Mouse (Mus musculus) liver, embryonic 15.5 days (tissue): Measurements from ENCODE around the gene Tsc22d3. TPM values are rescaled to one million over a fixed set of nuclear protein-coding genes. Genes with fewer than 3 reads are reported as not detected.

Source experiments
- ATAC-seq: fragments of 200-750 bp; cut with Nextera tagmentation; 2 replicates; pipeline ENCODE4 v1.8.0; 2017; ENCODE audit warnings: moderate number of reproducible peaks, mild to moderate bottlenecking, moderate library complexity; ENCODE audit not compliant: insufficient read depth
- H3K27ac ChIP-seq: fragments of 300-500 bp; sonication (generic); replicated peaks from 2 replicates; pipeline ENCODE4 v1.5.1; 2015; ENCODE audit warnings: mild to moderate bottlenecking, inconsistent platforms
- H3K27me3 ChIP-seq: fragments of 300-500 bp; sonication (generic); 2 replicates; pipeline ENCODE4 v1.6.1; 2015; ENCODE audit warnings: mild to moderate bottlenecking, inconsistent platforms
- H3K36me3 ChIP-seq: fragments of 300-500 bp; sonication (generic); replicated peaks from 2 replicates; pipeline ENCODE4 v1.6.1; 2015; ENCODE audit warnings: moderate library complexity, mild to moderate bottlenecking, inconsistent platforms
- H3K4me1 ChIP-seq: fragments of 300-500 bp; sonication (generic); replicated peaks from 2 replicates; pipeline ENCODE4 v1.6.1; 2015; ENCODE audit warnings: inconsistent platforms
- H3K4me2 ChIP-seq: fragments of 300-500 bp; sonication (generic); 2 replicates; pipeline ENCODE4 v1.6.1; 2015; ENCODE audit warnings: moderate library complexity, mild to moderate bottlenecking, inconsistent platforms
- H3K4me3 ChIP-seq: fragments of 300-500 bp; sonication (generic); replicated peaks from 2 replicates; pipeline ENCODE4 v1.5.1; 2015; ENCODE audit warnings: mild to moderate bottlenecking, inconsistent platforms
- H3K9ac ChIP-seq: fragments of 300-500 bp; sonication (generic); 2 replicates; pipeline ENCODE4 v1.6.1; 2015; ENCODE audit warnings: moderate library complexity, mild to moderate bottlenecking, inconsistent platforms
- H3K9me3 ChIP-seq: fragments of 300-500 bp; sonication (generic); replicated peaks from 2 replicates; pipeline ENCODE4 v1.6.1; 2016; ENCODE audit warnings: inconsistent platforms
- WGBS: fragments of 180-500 bp; shearing (Covaris S2); methylation state at CpG from one replicate; pipeline ENCODE4 v1.1.7; 2015; ENCODE audit warnings: mixed read lengths; ENCODE audit not compliant: insufficient replicate concordance; 5-methylcytosine and 5-hydroxymethylcytosine counted together
- polyA plus RNA-seq: library from polyadenylated mRNA; unstranded; fragments of >200 nt; fragmentation: Nextera tagmentation; extraction: Ambion mirVana; gene quantifications from 2 replicates; pipeline ENCODE4 v1.2.1, GENCODE M21; 2015

Tsc22d3 gene
- polyA plus RNA-seq, 1 experiment from 2014 or later, result 18.1 TPM

DNA sequence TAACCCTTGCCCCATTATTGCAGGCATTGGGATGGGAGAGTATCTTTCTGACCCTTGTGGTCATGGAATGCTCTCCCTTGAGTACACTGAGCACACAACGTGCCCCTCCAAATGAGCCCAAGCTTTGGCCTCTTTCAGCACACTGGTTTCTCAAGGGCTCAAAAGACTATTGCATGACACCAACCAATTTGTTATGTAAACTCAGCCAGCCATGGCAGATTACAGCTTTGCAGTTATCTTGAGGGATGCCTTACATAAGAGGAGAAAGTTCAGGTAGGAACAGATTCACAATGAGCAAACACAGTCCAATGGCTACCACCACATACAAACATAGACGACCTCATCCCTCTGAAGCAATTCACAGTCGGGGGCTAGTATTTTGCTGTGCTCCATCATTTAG lies 9.3 kb downstream of the Tsc22d3 start:
- H3K27ac ChIP-seq, result no peak overlapping the region
- no peaks in the 10 kb centered on the region for H3K4me1 ChIP-seq
- no peak overlapping the region for H3K4me2 ChIP-seq
- no peak for ATAC-seq
- peaks cover 9% of the 10 kb centered on the region for H3K27me3 ChIP-seq
- H3K9me3 ChIP-seq, result no peaks in the 10 kb centered on the region
- no peaks in the 10 kb centered on the region for H3K36me3 ChIP-seq
- 64% methylated on average over 3 of the region's 3 CpGs for WGBS
- no peak overlapping the region for H3K9ac ChIP-seq
- no peak overlapping the region for H3K4me3 ChIP-seq

GRCm38 (mm10) chrX:140590142-140590541 lies 10.3 kb downstream of the Tsc22d3 start:
- 53% methylated on average over 2 of the region's 2 CpGs for WGBS
- Histone ChIP-seq H3K9ac (no peak overlapping the region), H3K27ac (no peak overlapping the region), H3K4me3 (no peak overlapping the region), H3K27me3 (peaks cover 9% of the 10 kb centered on the region), H3K4me2 (no peak overlapping the region), H3K4me1 (no peaks in the 10 kb centered on the region), H3K36me3 (no peaks in the 10 kb centered on the region), H3K9me3 (no peaks in the 10 kb centered on the region)
- ATAC-seq, result no peak

GRCm38 (mm10) chrX:140589194-140589751 lies 11.2 kb downstream of the Tsc22d3 start:
- H3K4me3 ChIP-seq, result no peak overlapping the region
- 37% methylated on average over 4 of the region's 4 CpGs for WGBS
- H3K9ac ChIP-seq, result no peak overlapping the region
- no peaks in the 10 kb centered on the region for H3K36me3 ChIP-seq
- ATAC-seq, result no peak
- peaks cover 9% of the 10 kb centered on the region for H3K27me3 ChIP-seq
- no peaks in the 10 kb centered on the region for H3K9me3 ChIP-seq
- no peak overlapping the region for H3K27ac ChIP-seq
- no peak overlapping the region for H3K4me2 ChIP-seq
- no peaks in the 10 kb centered on the region for H3K4me1 ChIP-seq

- no peak for ATAC-seq
- H3K27ac ChIP-seq, result no peak overlapping the region
- H3K4me2 ChIP-seq, result no peak overlapping the region
- no peaks in the 10 kb centered on the region for H3K36me3 ChIP-seq
- 81% methylated on average over 5 of the region's 5 CpGs for WGBS
- H3K27me3 ChIP-seq, result peaks cover 14% of the 10 kb centered on the region
- no peaks in the 10 kb centered on the region for H3K4me1 ChIP-seq
- H3K9me3 ChIP-seq, result no peaks in the 10 kb centered on the region
- H3K9ac ChIP-seq, result no peak overlapping the region
- H3K4me3 ChIP-seq, result no peak overlapping the region
These were observed 11.9 kb downstream of the Tsc22d3 start for GRCm38 (mm10) chrX:140588534-140588933.

- WGBS, result 41% methylated on average over 3 of the region's 3 CpGs
- H3K36me3 ChIP-seq, result no peaks in the 10 kb centered on the region
- no peak for ATAC-seq
- no peak overlapping the region for H3K4me3 ChIP-seq
- H3K4me1 ChIP-seq, result no peaks in the 10 kb centered on the region
- no peak overlapping the region for H3K4me2 ChIP-seq
- H3K9me3 ChIP-seq, result no peaks in the 10 kb centered on the region
- H3K27ac ChIP-seq, result no peak overlapping the region
- H3K27me3 ChIP-seq, result peaks cover 25% of the 10 kb centered on the region
- no peak overlapping the region for H3K9ac ChIP-seq
These were observed 20.0 kb downstream of the Tsc22d3 start for GRCm38 (mm10) chrX:140580416-140580815.

- Histone ChIP-seq H3K27me3 (peaks cover 12% of the 10 kb centered on the region), H3K27ac (no peak overlapping the region), H3K9me3 (no peaks in the 10 kb centered on the region), H3K4me1 (no peaks in the 10 kb centered on the region), H3K4me3 (no peak overlapping the region), H3K4me2 (no peak overlapping the region), H3K36me3 (no peaks in the 10 kb centered on the region), H3K9ac (no peak overlapping the region)
- WGBS, result 65% methylated on average over 3 of the region's 3 CpGs
- ATAC-seq, result no peak
These were observed 24.8 kb downstream of the Tsc22d3 start for GRCm38 (mm10) chrX:140575636-140576035.

DNA sequence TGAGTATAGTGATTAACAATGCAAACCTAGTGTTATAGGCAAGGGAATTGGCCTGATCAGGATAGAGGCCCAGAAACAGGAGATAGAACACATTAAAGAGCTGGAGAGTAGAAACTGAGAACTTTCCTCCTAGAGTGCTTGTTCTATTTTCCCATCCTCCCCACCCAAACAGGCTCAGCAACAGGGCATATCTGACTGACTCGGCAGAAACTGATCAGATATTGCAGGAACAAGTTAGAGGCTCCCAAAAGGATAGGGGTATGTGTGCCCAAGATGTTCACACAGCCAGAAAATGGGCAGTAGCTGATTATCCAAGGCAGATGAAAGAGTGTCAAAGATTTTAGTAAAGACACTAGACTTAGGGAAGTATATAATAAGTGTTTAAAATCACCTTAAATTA lies 25.3 kb downstream of the Tsc22d3 start:
- Histone ChIP-seq H3K4me1 (no peaks in the 10 kb centered on the region), H3K9me3 (no peaks in the 10 kb centered on the region), H3K27me3 (peaks cover 12% of the 10 kb centered on the region), H3K4me2 (no peak overlapping the region), H3K4me3 (no peak overlapping the region), H3K9ac (no peak overlapping the region), H3K27ac (no peak overlapping the region), H3K36me3 (no peaks in the 10 kb centered on the region)
- ATAC-seq, result no peak
- WGBS, result 6% methylated on average over 1 of the region's 1 CpGs

DNA sequence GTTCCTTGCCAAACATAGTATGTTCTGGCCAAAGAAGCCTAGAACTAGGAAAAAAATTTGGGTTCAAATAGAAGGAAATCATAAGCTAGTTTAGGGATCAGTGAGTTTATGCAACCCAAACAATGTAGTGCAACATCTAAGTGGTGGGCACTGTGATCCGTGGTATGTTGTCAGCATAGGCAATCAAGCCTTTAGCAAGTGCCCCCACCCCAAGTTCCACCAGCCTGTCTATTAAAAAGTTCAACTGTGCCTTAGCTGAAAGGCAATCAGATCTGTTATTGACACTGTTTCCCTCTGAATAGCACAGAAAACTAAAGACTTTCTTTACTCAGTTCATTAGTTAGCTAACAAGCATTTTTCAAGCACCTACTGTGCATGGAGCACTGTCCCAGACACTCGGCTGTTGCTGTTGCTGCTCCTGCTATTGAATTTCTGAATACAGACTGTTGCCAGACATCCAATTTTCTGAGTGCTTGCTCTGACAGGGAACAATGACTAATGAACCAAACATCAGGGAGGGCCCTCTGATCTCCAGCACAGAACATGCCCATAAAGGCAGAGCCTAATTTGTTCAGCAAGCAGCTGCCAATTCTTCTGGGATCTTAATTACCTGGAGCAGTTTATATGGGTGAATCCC lies 27.6 kb downstream of the Tsc22d3 start:
- Histone ChIP-seq H3K9ac (no peak overlapping the region), H3K4me3 (no peak overlapping the region), H3K4me1 (0 out of 2 replicates have a peak, but pooled peaks cover 2% of the 10 kb centered on the region), H3K36me3 (no peaks in the 10 kb centered on the region), H3K27me3 (peaks cover 9% of the 10 kb centered on the region), H3K27ac (no peak overlapping the region), H3K4me2 (no peak overlapping the region), H3K9me3 (no peaks in the 10 kb centered on the region)
- 46% methylated on average over 2 of the region's 2 CpGs for WGBS
- ATAC-seq, result no peak

DNA sequence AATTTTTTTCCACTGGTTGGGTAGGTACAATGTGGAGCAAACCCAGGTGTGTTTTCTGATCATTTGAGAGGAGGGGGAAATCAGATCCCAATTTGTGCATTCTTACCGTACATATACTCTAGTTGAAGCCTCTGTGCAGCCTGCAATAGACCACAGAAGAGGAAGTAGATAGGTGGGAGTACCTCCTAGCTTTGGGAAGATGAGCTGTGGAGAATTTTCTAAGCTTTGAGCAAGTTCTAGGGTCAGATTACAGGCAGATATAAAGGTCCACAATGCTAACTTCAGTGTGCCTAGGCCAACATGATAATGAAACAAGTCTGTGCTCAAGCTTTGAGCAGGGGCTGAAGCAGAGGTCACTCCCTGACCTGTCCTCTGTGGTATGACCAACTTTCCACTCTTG lies 30.9 kb downstream of the Tsc22d3 start:
- no peak overlapping the region for H3K4me3 ChIP-seq
- H3K27me3 ChIP-seq, result no peaks in the 10 kb centered on the region; the same call in 1 of the 2 replicates
- no peaks in the 10 kb centered on the region for H3K36me3 ChIP-seq
- ATAC-seq, result no peak
- no peaks in the 10 kb centered on the region for H3K9me3 ChIP-seq
- no peak overlapping the region for H3K27ac ChIP-seq
- H3K9ac ChIP-seq, result no peak overlapping the region
- H3K4me1 ChIP-seq, result 0 out of 2 replicates have a peak, but pooled peaks cover 9% of the 10 kb centered on the region
- 24% methylated on average over 1 of the region's 1 CpGs for WGBS
- no peak overlapping the region for H3K4me2 ChIP-seq

DNA sequence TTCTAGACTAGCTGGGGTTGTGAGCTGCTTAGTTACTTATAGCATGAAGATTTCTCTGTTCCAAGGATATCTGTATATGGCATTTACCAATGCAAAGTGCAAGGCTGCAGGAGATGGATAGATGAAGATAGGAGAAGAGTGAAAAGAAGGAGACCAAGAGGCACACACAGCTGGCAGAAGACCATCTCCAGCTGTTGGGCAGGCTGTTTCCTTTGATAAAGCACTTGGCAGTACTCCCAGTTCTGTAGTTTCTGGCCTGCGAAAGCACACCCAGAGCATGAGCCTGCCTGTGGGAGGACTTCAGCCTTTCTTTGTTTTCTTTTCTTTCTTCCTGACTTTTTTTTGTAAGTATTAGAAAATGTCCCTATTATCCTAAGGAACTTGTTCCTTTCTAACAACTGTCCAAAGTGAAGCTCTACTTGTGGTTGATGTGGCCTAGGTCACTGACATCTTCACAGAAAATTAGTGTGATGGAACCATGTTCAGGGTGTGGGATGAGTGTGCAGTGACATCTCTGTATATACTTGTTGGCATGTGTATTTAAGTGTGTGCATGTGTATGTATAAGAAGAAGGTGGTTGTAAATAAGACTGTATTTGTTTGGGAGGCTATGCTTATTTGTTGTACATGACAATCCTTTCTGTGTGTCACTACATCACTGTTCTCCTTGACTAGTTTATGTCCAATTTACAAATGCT lies 32.6 kb downstream of the Tsc22d3 start:
- H3K4me1 ChIP-seq, result 0 out of 2 replicates have a peak, but pooled peaks cover 9% of the 10 kb centered on the region
- H3K4me2 ChIP-seq, result no peak overlapping the region
- peak; percentile 67 for ATAC-seq
- 30% methylated on average over 1 of the region's 1 CpGs for WGBS
- no peaks in the 10 kb centered on the region for H3K9me3 ChIP-seq
- H3K9ac ChIP-seq, result no peak overlapping the region
- no peak overlapping the region for H3K4me3 ChIP-seq
- no peak overlapping the region for H3K27ac ChIP-seq
- no peaks in the 10 kb centered on the region; the same call in 1 of the 2 replicates for H3K27me3 ChIP-seq
- H3K36me3 ChIP-seq, result no peaks in the 10 kb centered on the region

DNA sequence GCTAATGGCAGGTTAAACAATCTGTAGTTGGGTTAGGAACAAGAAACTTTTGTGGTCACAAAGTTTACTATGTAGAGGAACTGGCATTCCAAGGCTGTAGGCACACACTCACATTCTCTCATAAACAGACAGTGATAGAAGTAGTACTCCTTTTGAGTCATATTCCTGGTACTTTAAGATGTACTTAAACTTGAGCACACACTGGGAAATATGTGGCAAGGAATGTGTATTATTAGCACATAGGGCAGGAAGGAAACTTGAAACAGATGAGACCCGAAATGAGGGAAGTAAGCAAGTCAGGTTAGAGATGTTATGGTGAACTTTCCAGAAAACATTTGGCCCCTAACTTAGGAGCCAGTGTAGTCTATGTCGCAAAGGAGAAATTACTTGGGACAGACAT lies 34.7 kb downstream of the Tsc22d3 start:
- Histone ChIP-seq H3K4me1 (0 out of 2 replicates have a peak, but pooled peaks cover 9% of the 10 kb centered on the region), H3K4me3 (no peak overlapping the region), H3K27ac (no peak overlapping the region), H3K27me3 (no peaks in the 10 kb centered on the region; the same call in 1 of the 2 replicates), H3K36me3 (no peaks in the 10 kb centered on the region), H3K9me3 (no peaks in the 10 kb centered on the region), H3K4me2 (no peak overlapping the region), H3K9ac (no peak overlapping the region)
- ATAC-seq, result no peak
- WGBS, result 43% methylated on average over 2 of the region's 2 CpGs
